In the genomic region with DNA sequence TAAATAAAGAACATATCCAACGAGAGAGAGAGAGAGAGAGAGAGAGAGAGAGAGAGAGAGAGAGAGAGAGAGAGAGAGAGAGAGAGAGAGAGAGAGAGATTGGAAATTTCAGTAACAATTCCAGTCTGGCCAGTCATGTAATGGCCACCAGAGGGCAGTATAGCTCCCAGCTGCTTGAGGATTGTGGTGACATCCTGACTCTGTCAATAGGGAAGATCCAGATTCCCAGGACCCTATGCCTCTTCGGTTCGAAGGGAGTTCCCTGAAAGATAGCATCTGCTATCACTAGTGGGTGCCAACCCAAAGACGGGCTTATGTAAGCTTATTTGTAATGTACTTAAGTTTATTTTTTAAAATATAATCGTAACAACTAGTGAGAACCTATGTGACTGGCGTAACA, we compare ENCODE assay signal across 9 mouse cellular contexts.
DNase-seq lines count a peak whose midpoint lies in the region; ATAC-seq and TF ChIP-seq lines count a peak whose summit lies in the region.
"Had no signal": no experiment of that assay in that cellular context is flagged by ENCODE, and none has a peak within 500 bp of the region (broad histone marks: within the 10 kb centered on the region; RNA-seq: fewer than 3 reads in every experiment).

No protein-coding gene starts in this region.

- no peak overlapping the region for H3K9ac ChIP-seq in liver, postnatal 0 days (replicated peaks)
- H3K9ac ChIP-seq: limb, embryonic 13.5 days had no signal

- H3K36me3 ChIP-seq in liver, postnatal 0 days (replicated peaks; ENCODE audit: insufficient read depth, low read length), result no peaks in the 10 kb centered on the region
- H3K36me3 ChIP-seq: limb, embryonic 13.5 days had no signal

- H3K27me3 ChIP-seq in cerebellum, adult 2 months (ENCODE audit: control insufficient read depth, insufficient read depth, low read length), result no peaks in the 10 kb centered on the region
- H3K27me3 ChIP-seq in liver, postnatal 0 days (ENCODE audit: insufficient read depth, low read length), result no peaks in the 10 kb centered on the region
- H3K27me3 ChIP-seq: limb, embryonic 13.5 days had no signal

- peak; percentile 79 for TF ChIP-seq CTCF in cerebellum, adult 2 months (IDR thresholded peaks at IDR 0.05; ENCODE audit: borderline replicate concordance, insufficient read depth, low read depth, low read length)
- peak; percentile 82 for TF ChIP-seq CTCF in liver, postnatal 0 days (IDR thresholded peaks at IDR 0.05; ENCODE audit: low read depth)

- H3K4me2 ChIP-seq in liver, postnatal 0 days (ENCODE audit: low read depth, low read length), result no peak overlapping the region
- H3K4me2 ChIP-seq: limb, embryonic 13.5 days had no signal

- no peak for TF ChIP-seq POLR2A in cerebellum, adult 2 months (IDR thresholded peaks at IDR 0.05; ENCODE audit: borderline replicate concordance, insufficient read depth, low read length)

- peaks cover 23% of the 10 kb centered on the region for H3K4me1 ChIP-seq in cerebellum, adult 2 months (ENCODE audit: control insufficient read depth, insufficient read depth, low read length)
- no peaks in the 10 kb centered on the region for H3K4me1 ChIP-seq in liver, postnatal 0 days (ENCODE audit: insufficient read depth)
- H3K4me1 ChIP-seq: limb, embryonic 13.5 days had no signal

- peak; percentile 85 for ATAC-seq in frontal cortex, adult (ENCODE audit: low TSS enrichment)
- no peak for ATAC-seq in liver, postnatal 0 days

- H3K4me3 ChIP-seq in cerebellum, adult 2 months (replicated peaks; ENCODE audit: insufficient read depth, low read depth, low read length), result no peak overlapping the region
- H3K4me3 ChIP-seq in liver, postnatal 0 days (ENCODE audit: low read depth, low read length), result no peak overlapping the region
- H3K4me3 ChIP-seq: limb, embryonic 13.5 days had no signal

- no peak overlapping the region for H3K27ac ChIP-seq in cerebellum, adult 2 months (ENCODE audit: insufficient read depth, low read length)
- H3K27ac ChIP-seq in liver, postnatal 0 days (ENCODE audit: low read depth), result no peak overlapping the region
- H3K27ac ChIP-seq: limb, embryonic 13.5 days had no signal

- no peak for TF ChIP-seq EP300 in liver, postnatal 0 days (IDR thresholded peaks at IDR 0.05; ENCODE audit: low read depth)

- no peak for DNase-seq in frontal cortex, postnatal 14 days (ENCODE audit: low spot score in 2 of 2)
- peak; percentile 9 to 47 for DNase-seq in spleen, postnatal 10 days (ENCODE audit: low spot score in 2 of 2)
- no peak for DNase-seq in spleen, adult 12 weeks (ENCODE audit: low spot score)
- peak; percentile 70 to 72 for DNase-seq in cerebellum, adult 2 months
- DNase-seq in heart, postnatal 10 days, result peak; percentile 45 to 61
- peak; percentile 34 for DNase-seq in liver, postnatal 0 days
- DNase-seq in right cerebral cortex, postnatal 4 days, result peak; percentile 31

- intact Hi-C loops in heart, postnatal 10 days (cut with DNase I), result loop anchor here (1.0 to 5.0 kb wide), 3 partner anchors 75 to 307 kb away; no protein-coding TSS in a partner anchor

- no peaks in the 10 kb centered on the region for H3K9me3 ChIP-seq in liver, postnatal 0 days (ENCODE audit: low read length)
- H3K9me3 ChIP-seq: limb, embryonic 13.5 days had no signal

- WGBS in cerebellum, adult 2 months, result 27% methylated on average over 6 of the region's 6 CpGs
- 35% methylated on average over 6 of the region's 6 CpGs for WGBS in liver, postnatal 0 days (ENCODE audit: insufficient replicate concordance)

Comparison
In these comparisons a context has a peak if more than half of its experiments do, and no peak if none do; other contexts are left out.
1. DNase-seq: peak in spleen, postnatal 10 days (2 of 2), cerebellum, adult 2 months (2 of 2), heart, postnatal 10 days (2 of 2), liver, postnatal 0 days (single experiment) and right cerebral cortex, postnatal 4 days (single experiment); none in frontal cortex, postnatal 14 days (0 of 2) and spleen, adult 12 weeks (single experiment).